Mouse (Mus musculus) erythroid progenitor cell, adult 5-6 weeks (primary cell): Measurements from ENCODE around the gene Fam178b. TPM values are rescaled to one million over a fixed set of nuclear protein-coding genes. Genes with fewer than 3 reads are reported as not detected.

Source experiments
- ATAC-seq: replicated peaks from 2 replicates; pipeline ENCODE4 v1.8.0; 2016; ENCODE audit warnings: moderate number of reproducible peaks, mild to moderate bottlenecking, moderate TSS enrichment, inconsistent platforms; ENCODE audit not compliant: poor library complexity, low FRiP score, severe bottlenecking
- total RNA-seq, 2 experiments: library from RNA; stranded (forward) in 1 of 2; stranded (reverse) in 1 of 2; fragments of 150-400 nt in 1 of 2; fragments of 186-747, 209-891 nt in 1 of 2; gene quantifications; 2 replicates each; pipeline versions ENCODE4 v1.2.3 to v1.2.4; 2015 to 2017; ENCODE audit warnings: low replicate concordance in 2 of 2

Gene Fam178b
- total RNA-seq, 2 experiments from 2014 or later = not detected

DNA sequence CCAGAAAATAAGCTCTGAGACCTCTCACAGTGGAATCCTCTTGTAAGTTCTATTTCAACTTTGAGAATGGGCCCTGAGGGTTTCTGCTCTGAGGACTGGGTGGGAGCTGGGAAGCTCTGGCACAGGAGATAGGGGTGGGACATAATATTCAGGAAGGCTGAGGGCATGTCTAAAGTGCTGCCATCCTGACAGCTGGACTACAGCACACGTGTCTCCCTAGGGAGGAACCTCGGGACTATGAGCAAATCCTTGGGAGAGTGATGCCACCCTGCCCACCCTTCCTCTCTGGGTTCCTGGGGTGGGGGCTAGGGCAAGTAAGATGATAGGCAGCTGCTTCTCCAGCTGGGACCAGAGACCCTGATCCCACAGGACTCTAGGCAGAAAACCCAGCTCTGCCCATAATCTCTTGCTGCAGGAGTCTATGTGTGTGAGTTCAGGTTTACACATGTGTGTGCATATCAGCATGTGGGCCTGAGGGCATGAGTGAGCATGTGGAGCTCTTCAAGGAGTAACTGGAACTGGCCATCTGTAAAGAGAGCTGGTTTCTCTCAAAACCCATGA, 110.8 kb downstream of the Fam178b start:
- no peak for ATAC-seq

DNA sequence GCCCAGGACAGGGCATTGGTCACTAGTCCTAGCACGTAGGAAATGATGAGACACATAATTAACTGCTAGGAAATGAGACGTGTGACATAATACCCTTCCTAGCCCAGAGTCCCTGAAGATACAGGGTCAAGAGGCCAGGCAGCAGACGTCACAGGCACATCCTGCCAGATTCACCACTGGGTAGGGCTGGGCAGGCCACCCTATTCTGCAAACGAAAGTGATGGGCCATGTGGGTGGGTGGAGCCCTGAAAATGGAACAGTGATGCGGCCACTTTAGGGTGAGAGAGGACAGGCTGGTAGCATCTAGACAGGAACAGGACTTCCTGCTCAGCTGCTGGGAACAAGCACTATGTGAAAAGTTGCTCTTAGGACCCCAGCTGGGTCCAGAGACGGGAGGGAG, 111.4 kb downstream of the Fam178b start:
- no peak for ATAC-seq

GRCm38 (mm10) chr1:36570320-36570719, 112.7 kb downstream of the Fam178b start:
- ATAC-seq = no peak

DNA sequence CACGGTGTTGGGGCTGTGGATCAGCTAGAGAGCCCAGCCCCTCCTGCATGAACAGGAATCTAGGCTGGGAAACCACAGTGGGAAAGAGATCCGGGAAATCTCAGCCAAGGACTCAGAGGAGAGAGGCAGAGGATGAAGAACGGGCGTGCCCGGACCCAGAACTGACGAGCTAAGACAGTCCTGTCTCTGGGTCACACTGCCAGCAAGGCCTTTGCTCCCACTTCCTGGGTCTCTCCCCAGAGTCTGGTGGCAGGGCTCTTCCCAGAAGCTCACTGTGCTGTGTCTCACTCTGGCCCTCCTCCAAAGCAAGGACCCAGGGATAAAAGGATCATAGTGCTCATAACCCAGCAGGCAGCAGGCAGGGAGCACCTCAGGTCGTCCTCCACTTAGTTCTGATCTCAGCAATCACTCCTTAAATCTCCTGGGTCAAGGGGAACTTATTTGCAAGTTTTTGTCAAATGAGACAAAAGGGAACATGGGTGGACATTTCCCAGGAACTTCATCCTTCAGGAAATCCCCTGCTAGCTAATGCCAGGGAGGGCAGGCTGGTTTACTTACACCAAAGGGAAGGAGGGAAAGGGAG, 113.2 kb downstream of the Fam178b start:
- no peak for ATAC-seq

GRCm38 (mm10) chr1:36568776-36569175, 114.2 kb downstream of the Fam178b start:
- no peak for ATAC-seq

- ATAC-seq = no peak
Observed at GRCm38 (mm10) chr1:36567818-36568603, 115.0 kb downstream of the Fam178b start.

GRCm38 (mm10) chr1:36566425-36566824, 116.6 kb downstream of the Fam178b start:
- ATAC-seq = no peak

DNA sequence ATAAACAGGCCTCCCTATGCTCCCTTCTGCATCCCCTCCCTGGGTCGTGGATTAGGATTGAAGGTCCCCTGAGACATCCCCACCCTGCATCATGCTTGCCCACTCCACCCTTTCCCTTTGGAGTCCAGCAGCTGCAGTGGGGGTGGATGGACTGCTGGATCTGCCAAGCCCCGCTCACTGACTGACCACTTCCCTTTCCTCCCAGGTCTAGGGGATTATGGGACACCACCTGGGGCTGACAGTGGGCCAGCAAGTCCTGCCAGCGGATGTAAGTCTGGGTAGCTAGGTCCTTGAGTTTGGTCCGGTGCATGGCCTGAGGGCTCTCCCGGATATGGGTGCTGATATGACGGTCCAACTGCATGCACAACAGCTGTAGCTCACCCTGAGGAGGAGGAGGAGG, 118.9 kb downstream of the Fam178b start:
- no peak for ATAC-seq

DNA sequence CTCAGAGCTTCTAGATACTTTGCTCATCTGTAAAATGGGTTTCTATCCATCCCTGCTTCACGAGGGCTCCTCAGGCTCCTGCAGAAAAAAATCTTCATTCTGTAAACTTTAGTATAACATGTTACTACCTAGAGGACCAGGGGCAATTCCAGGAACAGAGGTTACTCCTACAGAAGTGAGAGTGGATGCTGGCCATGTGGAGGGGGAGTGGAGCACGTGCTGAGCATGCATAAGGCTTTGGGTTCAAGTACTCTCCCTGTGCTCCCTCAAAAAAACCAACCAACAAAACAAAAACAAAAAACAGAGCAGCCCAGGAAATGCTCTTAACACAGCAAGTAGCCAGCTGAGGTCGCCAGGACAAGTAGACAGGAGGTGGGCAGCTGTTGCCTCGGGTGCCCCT, 119.4 kb downstream of the Fam178b start:
- ATAC-seq = no peak

GRCm38 (mm10) chr1:36563197-36563596, 119.8 kb downstream of the Fam178b start:
- ATAC-seq = no peak

- no peak for ATAC-seq
Observed at GRCm38 (mm10) chr1:36562388-36562787, 120.6 kb downstream of the Fam178b start.

DNA sequence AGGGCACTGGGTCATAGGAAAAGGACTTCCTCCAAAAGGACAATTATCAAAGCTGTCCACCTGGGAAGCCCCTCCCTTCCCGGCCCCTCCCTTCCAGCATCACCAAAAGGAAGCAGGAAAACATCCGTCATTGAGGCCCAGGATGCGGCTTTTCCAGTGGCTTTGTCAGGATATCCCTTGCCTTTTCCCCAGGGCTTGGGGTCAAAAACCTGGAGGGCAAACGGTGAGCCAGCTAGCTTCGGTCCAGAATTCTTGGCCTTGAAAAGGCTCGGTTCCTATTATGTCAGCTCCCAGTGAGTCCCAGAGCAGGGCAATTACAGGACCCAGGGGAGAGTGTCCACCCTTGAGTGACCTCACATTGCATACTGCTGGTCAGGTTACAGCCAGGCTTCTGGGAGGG, 122.1 kb downstream of the Fam178b start:
- no peak for ATAC-seq

DNA sequence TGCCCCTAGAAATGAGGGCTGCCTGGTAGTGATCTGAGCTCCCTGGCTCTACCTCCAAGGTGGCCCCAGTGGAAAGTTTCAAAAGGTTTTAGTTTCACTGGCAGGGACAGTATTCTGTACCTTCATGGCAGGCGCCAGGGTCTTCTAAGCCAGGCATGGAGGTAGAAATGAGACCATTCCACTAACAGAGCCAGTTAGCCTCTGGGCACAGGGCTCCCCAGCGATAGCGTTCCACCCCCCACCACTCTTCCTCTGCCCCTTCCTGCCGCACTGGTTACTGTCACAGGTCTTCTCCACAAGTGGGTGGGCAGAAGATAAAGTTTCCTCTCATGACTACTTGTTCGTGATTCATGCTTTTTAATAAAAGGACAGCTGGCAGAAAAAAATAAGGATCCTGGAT, 123.1 kb downstream of the Fam178b start:
- ATAC-seq = no peak

GRCm38 (mm10) chr1:36559256-36559655, 123.7 kb downstream of the Fam178b start:
- no peak for ATAC-seq

GRCm38 (mm10) chr1:36558031-36558993, 124.7 kb downstream of the Fam178b start, which contains the start of gene Sema4c:
Gene Sema4c (minus strand): TSS chr1:36558349.
- ATAC-seq = no peak

- ATAC-seq = no peak
Observed at GRCm38 (mm10) chr1:36557457-36558011, 125.4 kb downstream of the Fam178b start.

DNA sequence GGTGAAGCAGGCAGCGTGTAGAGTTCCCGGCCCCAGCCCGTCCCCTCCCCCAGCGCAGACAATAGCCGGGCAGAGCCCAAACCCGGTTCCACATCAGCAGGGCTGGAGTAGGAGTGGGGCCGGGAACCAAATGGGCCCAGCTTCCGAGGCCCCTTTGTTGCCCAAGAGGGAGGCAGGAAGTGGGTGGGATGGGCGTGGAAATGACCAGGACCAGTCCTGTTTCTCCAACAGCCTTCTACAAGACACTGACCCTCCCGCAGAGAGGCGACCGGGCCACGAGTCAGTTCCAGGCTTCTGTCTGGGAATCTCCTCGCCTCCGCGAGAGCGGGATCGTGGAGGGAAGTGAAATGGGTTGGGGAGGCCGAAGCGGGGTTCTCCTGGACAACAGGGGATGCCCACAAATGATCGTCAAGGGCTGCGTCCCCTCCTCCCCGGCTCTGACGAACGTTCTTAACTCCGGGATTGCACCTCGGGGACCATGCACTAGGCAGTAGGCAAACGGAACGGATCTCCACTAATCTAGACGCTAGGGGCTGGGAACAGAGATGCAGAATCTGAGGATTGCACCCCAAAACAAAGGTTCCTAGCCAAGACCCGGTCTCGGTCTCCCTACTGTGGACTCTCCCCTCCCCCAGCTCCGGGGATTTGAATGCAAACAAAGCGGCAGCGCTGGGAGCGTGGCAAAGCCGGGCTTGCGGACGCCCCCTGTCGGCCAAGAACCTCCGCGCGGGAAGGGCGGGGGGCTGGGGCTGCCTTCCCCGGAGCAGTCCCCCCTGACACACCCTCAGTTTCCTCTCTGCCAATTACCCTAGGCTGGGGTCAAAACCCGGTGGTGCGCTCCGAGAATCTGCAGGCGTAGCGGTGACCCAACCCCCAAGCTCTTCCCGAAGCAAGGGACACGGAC, 126.2 kb downstream of the Fam178b start:
- no peak for ATAC-seq

- ATAC-seq = no peak
Observed at GRCm38 (mm10) chr1:36555798-36556395, 127.1 kb downstream of the Fam178b start.
